Mouse (Mus musculus): Measurements from ENCODE around the gene Slc26a5.

DNA sequence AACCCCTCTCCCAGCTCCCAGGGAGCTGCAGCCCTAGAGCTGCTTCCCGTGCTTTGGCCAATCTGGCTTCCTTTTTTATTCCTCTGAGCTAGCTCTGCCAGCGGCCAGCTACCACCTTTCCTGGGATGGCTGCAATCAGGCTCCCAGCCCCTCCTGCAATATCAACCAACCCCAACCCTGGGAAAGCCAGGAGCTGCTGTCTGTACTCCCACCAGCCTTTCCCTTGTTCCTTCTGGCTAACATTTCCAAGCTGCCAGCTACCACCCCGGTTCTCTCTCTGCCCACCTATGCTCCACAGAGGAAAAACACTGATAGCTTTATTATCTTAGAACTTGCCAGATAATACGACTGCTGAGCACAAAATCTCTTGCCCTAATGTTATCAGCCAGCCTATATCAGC lies 60.6 kb downstream of the Slc26a5 start:
- TF ChIP-seq CTCF (conservative IDR thresholded peaks at IDR 0.05 in 1 of 2, IDR thresholded peaks at IDR 0.05 in 1 of 2; ENCODE audit: low read depth in 2 of 2, low read length in 2 of 2) (no peak), EP300 (IDR thresholded peaks at IDR 0.05; ENCODE audit: low read length) (no peak), JUND (conservative IDR thresholded peaks at IDR 0.05; ENCODE audit: low read depth, low read length) (no peak), POLR2A (IDR thresholded peaks at IDR 0.05; ENCODE audit: low read depth, low read length) (no peak), GABPA (IDR thresholded peaks at IDR 0.05; ENCODE audit: insufficient replicate concordance, low read depth, low read length) (no peak), ELF1 (IDR thresholded peaks at IDR 0.05; ENCODE audit: low read depth, low read length) (no peak), IRF4 (IDR thresholded peaks at IDR 0.05; ENCODE audit: low read depth, low read length) (no peak), CHD1 (IDR thresholded peaks at IDR 0.05; ENCODE audit: low read depth, low read length) (no peak), MAFK (IDR thresholded peaks at IDR 0.05; ENCODE audit: insufficient replicate concordance, low read length) (no peak), RAD21 (IDR thresholded peaks at IDR 0.05; ENCODE audit: low read depth, low read length) (no peak), E2F4 (IDR thresholded peaks at IDR 0.05; ENCODE audit: insufficient replicate concordance, low read depth, low read length) (no peak), TCF12 (IDR thresholded peaks at IDR 0.05; ENCODE audit: low read depth, low read length) (no peak), JUN (IDR thresholded peaks at IDR 0.05; ENCODE audit: insufficient read depth, low read depth, low read length) (no peak)
